Mouse (Mus musculus) small intestine, adult 2 months (tissue): ENCODE data around the gene Tulp2.

Experiments
- CTCF ChIP-seq: fragments of 200-500 bp; IDR thresholded peaks from 2 replicates; pipeline ENCODE4 v1.5.1; 2012; ENCODE audit warnings: low read depth, mild to moderate bottlenecking, control low read depth, inconsistent platforms, low read length, moderate library complexity, mixed read lengths; ENCODE audit not compliant: insufficient replicate concordance, insufficient read length; ENCODE audit errors: extremely low read depth
- POLR2A ChIP-seq: fragments of 200-500 bp; IDR thresholded peaks from 2 replicates; pipeline ENCODE4 v1.6.1; 2012; ENCODE audit warnings: low read depth, mild to moderate bottlenecking, control low read depth, inconsistent platforms, low read length, moderate library complexity

DNA sequence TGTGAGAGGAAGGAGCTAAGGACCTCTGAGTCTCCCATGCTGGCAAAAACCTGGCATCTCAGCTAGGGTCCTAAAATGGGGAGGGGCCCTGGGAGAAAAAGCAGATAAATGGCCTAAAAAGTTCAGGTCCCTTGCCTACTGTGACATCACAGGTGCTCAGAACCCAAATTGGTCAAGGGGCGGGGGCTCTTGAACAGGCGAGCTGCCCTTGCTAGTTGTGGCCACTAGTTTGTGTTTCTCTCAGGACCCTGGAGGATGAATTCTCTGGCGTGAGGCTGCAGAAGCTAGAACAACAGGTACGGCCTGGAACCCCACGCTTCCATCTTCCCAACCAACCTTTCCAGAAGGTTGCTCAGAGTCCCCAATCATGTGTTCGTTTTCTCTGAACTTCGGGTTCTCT is 32.7 kb downstream of the Tulp2 start:
- TF ChIP-seq POLR2A (no peak), CTCF (no peak)
